Mouse (Mus musculus): Measurements from ENCODE around the gene Gpr180.
A peak's percentile ranks its signal among the peaks of the same experiment; 100 is the strongest.

Gpr180 gene

DNA sequence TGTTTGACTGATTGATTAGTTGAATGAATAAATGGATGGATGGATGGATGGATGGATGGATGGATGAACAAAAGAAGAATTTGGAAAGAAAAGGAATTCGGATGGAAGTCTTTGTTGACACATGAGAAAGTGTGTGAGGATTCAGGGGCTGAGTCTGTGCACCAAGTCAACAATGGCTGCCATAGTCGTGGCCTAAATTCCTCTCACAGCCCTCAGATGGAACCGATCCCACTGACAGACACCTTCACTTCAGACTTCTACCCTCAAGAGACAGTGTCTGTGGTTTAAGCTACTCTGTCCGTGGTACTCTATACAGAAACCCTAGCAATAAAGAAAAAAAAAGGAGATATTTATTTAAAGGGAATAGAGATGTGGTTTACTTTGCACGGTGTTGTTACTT is 65.0 kb downstream of the Gpr180 start:
- Histone ChIP-seq H3K4me1 (replicated peaks; ENCODE audit: low read depth, low read length) (peaks cover 12% of the 10 kb centered on the region), H3K9me3 (ENCODE audit: low read length) (peaks cover 13% of the 10 kb centered on the region), H3K36me3 (ENCODE audit: insufficient read depth, low read length) (no peaks in the 10 kb centered on the region), H3K27me3 (ENCODE audit: insufficient read depth, low read length) (no peaks in the 10 kb centered on the region), H3K4me3 (replicated peaks; ENCODE audit: low read length) (no peak overlapping the region)
- TF ChIP-seq CTCF (conservative IDR thresholded peaks at IDR 0.05; ENCODE audit: low read length): no peak
- no peak for TF ChIP-seq NANOG (IDR thresholded peaks at IDR 0.05; ENCODE audit: borderline replicate concordance, low read length)

DNA sequence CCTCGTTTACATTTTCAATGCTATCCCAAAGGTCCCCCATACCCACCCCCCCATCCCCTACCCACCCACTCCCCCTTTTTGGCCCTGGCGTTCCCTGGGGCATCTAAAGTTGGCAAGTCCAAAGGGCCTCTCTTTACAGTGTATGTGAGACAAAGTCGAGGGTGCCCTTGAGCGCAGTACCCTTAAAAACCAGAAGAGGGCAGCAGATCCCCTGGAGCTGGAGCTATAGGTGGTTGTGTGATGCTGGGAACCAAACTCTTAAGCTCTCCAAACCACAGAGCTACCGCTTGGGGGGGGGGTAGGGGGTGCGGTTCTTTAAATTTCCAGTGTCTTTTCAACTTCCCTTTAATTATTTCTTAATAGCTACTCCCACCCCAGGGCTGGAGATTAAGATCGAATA is 66.1 kb downstream of the Gpr180 start:
- H3K4me3 ChIP-seq (replicated peaks; ENCODE audit: low read length): no peak overlapping the region
- TF ChIP-seq CTCF (conservative IDR thresholded peaks at IDR 0.05; ENCODE audit: low read length): peak; percentile 56
- TF ChIP-seq NANOG (IDR thresholded peaks at IDR 0.05; ENCODE audit: borderline replicate concordance, low read length): no peak
- peaks cover 11% of the 10 kb centered on the region for H3K9me3 ChIP-seq (ENCODE audit: low read length)
- peaks cover 12% of the 10 kb centered on the region for H3K4me1 ChIP-seq (replicated peaks; ENCODE audit: low read depth, low read length)
- H3K36me3 ChIP-seq (ENCODE audit: insufficient read depth, low read length): no peaks in the 10 kb centered on the region
- no peaks in the 10 kb centered on the region for H3K27me3 ChIP-seq (ENCODE audit: insufficient read depth, low read length)

DNA sequence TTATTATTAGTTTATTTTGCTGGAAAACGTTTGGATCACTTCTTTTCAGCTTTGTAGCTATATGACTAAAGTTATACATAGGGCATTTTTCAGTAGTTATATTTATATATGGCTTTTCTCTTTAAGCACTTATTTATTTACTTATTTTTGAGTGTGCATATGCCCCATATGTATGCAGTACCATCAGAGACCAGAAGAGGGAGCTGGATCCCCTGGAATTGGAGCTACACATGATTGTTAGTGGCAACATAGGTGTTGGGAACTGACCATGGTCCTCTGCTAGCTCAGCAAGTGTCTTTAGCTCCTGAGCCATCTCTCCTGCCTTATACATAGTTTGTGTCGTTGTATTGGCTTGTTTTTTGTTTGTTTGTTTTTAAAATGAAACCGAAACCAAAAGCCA is 70.4 kb downstream of the Gpr180 start:
- Histone ChIP-seq H3K4me1 (replicated peaks; ENCODE audit: low read depth, low read length) (peaks cover 4% of the 10 kb centered on the region), H3K36me3 (ENCODE audit: insufficient read depth, low read length) (no peaks in the 10 kb centered on the region), H3K9me3 (ENCODE audit: low read length) (no peaks in the 10 kb centered on the region), H3K4me3 (replicated peaks; ENCODE audit: low read length) (no peak overlapping the region), H3K27me3 (ENCODE audit: insufficient read depth, low read length) (peaks cover 17% of the 10 kb centered on the region)
- no peak for TF ChIP-seq NANOG (IDR thresholded peaks at IDR 0.05; ENCODE audit: borderline replicate concordance, low read length)
- no peak for TF ChIP-seq POU5F1 (IDR thresholded peaks at IDR 0.05; ENCODE audit: borderline replicate concordance, low read length)
- peak; percentile 89 for TF ChIP-seq CTCF (conservative IDR thresholded peaks at IDR 0.05; ENCODE audit: low read length)

DNA sequence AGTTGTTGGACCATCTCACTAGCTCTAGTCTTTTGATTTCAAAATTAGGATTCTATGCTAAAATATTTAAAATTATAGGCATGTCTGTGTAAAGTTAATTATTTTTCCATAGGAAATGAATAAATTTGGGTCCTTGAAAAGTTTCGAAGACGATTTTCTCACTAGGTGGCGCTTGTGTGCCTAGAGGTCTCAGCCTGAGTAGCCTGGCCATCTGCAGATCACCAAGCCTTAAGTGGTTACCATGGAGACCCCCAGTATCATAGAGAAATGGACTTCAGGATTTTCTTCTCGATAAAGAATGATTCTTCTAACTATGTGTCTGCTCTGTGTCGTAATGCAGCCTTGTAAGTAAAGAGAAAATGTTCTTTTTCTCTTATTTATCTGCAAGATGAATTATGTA is 72.7 kb downstream of the Gpr180 start:
- Histone ChIP-seq H3K36me3 (ENCODE audit: insufficient read depth, low read length) (no peaks in the 10 kb centered on the region), H3K27me3 (ENCODE audit: insufficient read depth, low read length) (peaks cover 20% of the 10 kb centered on the region)
- no peak for TF ChIP-seq POU5F1 (IDR thresholded peaks at IDR 0.05; ENCODE audit: borderline replicate concordance, low read length)
- peak; percentile 50 for TF ChIP-seq CTCF (conservative IDR thresholded peaks at IDR 0.05; ENCODE audit: low read length)
- TF ChIP-seq NANOG (IDR thresholded peaks at IDR 0.05; ENCODE audit: borderline replicate concordance, low read length): no peak

DNA sequence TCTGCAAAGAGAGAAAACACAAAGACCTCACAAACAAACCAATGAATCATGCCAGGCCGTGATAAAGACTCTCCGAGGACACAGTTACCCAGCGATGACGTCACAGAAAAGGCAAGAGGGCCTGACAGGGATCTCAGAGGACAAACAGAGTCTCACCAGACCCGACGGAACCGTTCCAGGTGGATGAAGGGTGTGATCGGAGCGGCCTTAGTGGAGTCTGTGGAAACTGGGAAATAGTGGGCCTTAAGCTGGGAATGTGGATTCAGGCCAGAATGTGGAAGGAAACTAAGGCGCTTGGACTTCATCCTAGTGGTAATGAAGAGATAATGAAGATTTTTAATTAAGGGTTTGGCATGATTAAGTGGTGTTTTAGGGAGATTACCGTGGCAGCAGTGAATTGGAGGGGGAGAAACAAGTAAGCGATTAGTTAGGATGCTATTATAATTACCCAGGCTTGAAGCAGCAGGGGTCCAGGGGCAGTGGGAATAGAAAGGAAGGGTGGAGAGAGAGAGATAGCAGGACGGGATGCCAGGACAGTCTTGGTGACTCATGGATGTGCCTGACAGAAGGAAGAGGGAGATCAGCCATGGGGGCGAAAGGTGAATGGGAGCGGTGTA is 75.3 kb downstream of the Gpr180 start:
- peaks cover 30% of the 10 kb centered on the region for H3K27me3 ChIP-seq (ENCODE audit: insufficient read depth, low read length)

More for the DNA sequence above, 72.7 kb downstream of the Gpr180 start:
- Histone ChIP-seq H3K4me1 (replicated peaks; ENCODE audit: low read depth, low read length) (no peaks in the 10 kb centered on the region), H3K4me3 (replicated peaks; ENCODE audit: low read length) (no peak overlapping the region), H3K9me3 (ENCODE audit: low read length) (no peaks in the 10 kb centered on the region)

More for the DNA sequence above, 75.3 kb downstream of the Gpr180 start:
- TF ChIP-seq CTCF (conservative IDR thresholded peaks at IDR 0.05; ENCODE audit: low read length): no peak
- TF ChIP-seq NANOG (IDR thresholded peaks at IDR 0.05; ENCODE audit: borderline replicate concordance, low read length): no peak
- TF ChIP-seq POU5F1 (IDR thresholded peaks at IDR 0.05; ENCODE audit: borderline replicate concordance, low read length): no peak
- H3K4me1 ChIP-seq (replicated peaks; ENCODE audit: low read depth, low read length): no peaks in the 10 kb centered on the region
- no peaks in the 10 kb centered on the region for H3K36me3 ChIP-seq (ENCODE audit: insufficient read depth, low read length)
- H3K9me3 ChIP-seq (ENCODE audit: low read length): no peaks in the 10 kb centered on the region
- H3K4me3 ChIP-seq (replicated peaks; ENCODE audit: low read length): no peak overlapping the region

Data from E14TG2a.4 (cell line).